In the genomic region with DNA sequence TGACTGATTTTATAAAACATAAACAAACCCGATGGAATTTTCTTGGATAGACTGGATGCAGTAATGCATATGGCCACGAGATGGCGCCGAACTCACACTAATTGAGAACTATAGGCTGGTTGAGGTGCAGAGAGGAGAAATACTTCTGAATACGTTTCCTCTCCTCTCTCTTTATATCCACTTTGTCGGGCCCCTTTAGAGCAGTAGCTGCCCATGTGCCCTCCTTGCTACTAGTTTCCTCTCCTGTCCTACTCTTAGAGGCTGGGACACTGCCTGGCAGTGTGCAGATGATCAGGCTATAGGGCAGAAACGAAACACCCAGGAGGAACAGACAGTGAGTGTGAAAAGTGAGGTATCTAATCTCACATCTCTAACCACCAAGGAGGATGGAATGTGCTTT, we compare ENCODE assay signal across 7 mouse cellular contexts. TPM values are rescaled to one million over a fixed set of nuclear protein-coding genes. Genes with fewer than 3 reads are reported as not detected.
DNase-seq lines count a peak whose midpoint lies in the region; ATAC-seq lines count a peak whose summit lies in the region.

No protein-coding gene starts in this region.

- peak; percentile 71; the same call in 1 of the 2 replicates for ATAC-seq in intestine, embryonic 16.5 days

- H3K27me3 ChIP-seq in intestine, embryonic 16.5 days (replicated peaks; ENCODE audit: control insufficient read depth, insufficient read depth, low read length), result no peaks in the 10 kb centered on the region

- H3K36me3 ChIP-seq in intestine, embryonic 16.5 days (ENCODE audit: control insufficient read depth, insufficient read depth, low read length), result no peaks in the 10 kb centered on the region

- H3K4me3 ChIP-seq in intestine, embryonic 16.5 days (ENCODE audit: low read length), result no peak overlapping the region

- WGBS in intestine, embryonic 16.5 days, result 8% methylated on average over 7 of the region's 7 CpGs

- no peaks in the 10 kb centered on the region for H3K9me3 ChIP-seq in intestine, embryonic 16.5 days (ENCODE audit: control insufficient read depth, low read length)

- intact Hi-C loops in gastrocnemius, postnatal 14 days (cut with DNase I; ENCODE audit: low total_unique reads), result no loop called here
- intact Hi-C loops in left cerebral cortex, postnatal 25 days (cut with DNase I), result no loop called here

- H3K4me1 ChIP-seq in intestine, embryonic 16.5 days (ENCODE audit: control insufficient read depth, insufficient read depth, low read length), result peaks cover 4% of the 10 kb centered on the region; the same call in 1 of the 2 replicates

- DNase-seq in adrenal gland, adult (ENCODE audit: inconsistent age in 2 of 2, low spot score in 1 of 2), result peak; percentile 51 to 88
- DNase-seq in cerebellum, postnatal 36 days, result peak; percentile 47 to 59
- peak; percentile 22 for DNase-seq in gastrocnemius, postnatal 14 days
- peak; percentile 70 to 76 for DNase-seq in left cerebral cortex, postnatal 25 days (ENCODE audit: low spot score in 2 of 2)
- peak; percentile 75 for DNase-seq in mesoderm, embryonic 11.5 days (ENCODE audit: low read depth, low spot score)
- peak; percentile 80 for DNase-seq in right cerebral cortex, postnatal 4 days

- no peak overlapping the region for H3K27ac ChIP-seq in intestine, embryonic 16.5 days (ENCODE audit: low read length)

- H3K4me2 ChIP-seq in intestine, embryonic 16.5 days (ENCODE audit: low read depth, low read length), result peak overlapping the region; percentile 37

- no peak overlapping the region for H3K9ac ChIP-seq in intestine, embryonic 16.5 days (ENCODE audit: low read depth, low read length)

RNA-seq across cellular contexts. Expression of a gene that starts 16.7 kb away (rescaled TPM):
- total RNA-seq in gastrocnemius, postnatal 14 days (2021), result not detected
- polyA plus RNA-seq in intestine, embryonic 16.5 days (2015; fragmentation: Nextera tagmentation; extraction: Ambion mirVana), result 3.2 and 6.1 TPM in 2 replicates
- total RNA-seq in left cerebral cortex, postnatal 25 days (2021), result not detected

RNA-seq across cellular contexts. Expression of a gene that starts 33.2 kb away (rescaled TPM):
- not detected for total RNA-seq in gastrocnemius, postnatal 14 days (2021)
- polyA plus RNA-seq in intestine, embryonic 16.5 days (2015; fragmentation: Nextera tagmentation; extraction: Ambion mirVana), result not detected in 2 replicates
- total RNA-seq in left cerebral cortex, postnatal 25 days (2021), result not detected

Comparison
In these comparisons a context has a peak if more than half of its experiments do, and no peak if none do; other contexts are left out.
1. DNase-seq: peak in every context shown above with its lines; median percentile 80 in right cerebral cortex, postnatal 4 days; 75 in mesoderm, embryonic 11.5 days; 73 in left cerebral cortex, postnatal 25 days; 70 in adrenal gland, adult; 53 in cerebellum, postnatal 36 days; 22 in gastrocnemius, postnatal 14 days.